Mouse (Mus musculus): ENCODE measurements around the gene Asphd2. TPM values are rescaled to one million over a fixed set of nuclear protein-coding genes. Genes with fewer than 3 reads are reported as not detected.

Gene Asphd2
- total RNA-seq, 2 experiments from 2014 or later = 0.36 to 0.56 TPM

- no peak for DNase-seq
Observed at GRCm38 (mm10) chr5:112391002-112391401, 3.7 kb downstream of the Asphd2 start.

DNA sequence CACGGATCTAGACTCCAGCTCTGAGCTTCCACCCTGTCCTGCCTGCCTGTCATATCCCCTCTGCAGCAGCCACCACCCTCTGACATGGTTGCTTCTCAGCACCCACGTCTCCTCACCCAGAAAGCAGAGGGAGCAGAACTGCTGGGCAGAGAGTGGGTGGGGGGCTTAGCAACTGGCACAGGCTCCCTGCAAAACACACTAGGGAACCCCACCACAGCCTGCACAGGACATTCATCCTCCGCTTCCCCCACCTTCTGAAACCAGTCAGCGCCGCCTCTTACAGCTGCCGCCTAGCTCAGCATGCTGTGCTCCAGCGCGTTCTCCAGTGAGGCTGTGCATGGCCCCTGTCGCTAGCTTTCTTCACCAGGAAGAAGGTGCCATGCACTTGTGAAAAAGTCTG, 5.3 kb downstream of the Asphd2 start:
- DNase-seq = no peak

GRCm38 (mm10) chr5:112385973-112386372, 8.7 kb downstream of the Asphd2 start:
- no peak for DNase-seq

- no peak for DNase-seq
Observed at GRCm38 (mm10) chr5:112384805-112385472, 9.7 kb downstream of the Asphd2 start.

GRCm38 (mm10) chr5:112382641-112383330, 11.9 kb downstream of the Asphd2 start:
- peak; percentile 70 for DNase-seq

DNA sequence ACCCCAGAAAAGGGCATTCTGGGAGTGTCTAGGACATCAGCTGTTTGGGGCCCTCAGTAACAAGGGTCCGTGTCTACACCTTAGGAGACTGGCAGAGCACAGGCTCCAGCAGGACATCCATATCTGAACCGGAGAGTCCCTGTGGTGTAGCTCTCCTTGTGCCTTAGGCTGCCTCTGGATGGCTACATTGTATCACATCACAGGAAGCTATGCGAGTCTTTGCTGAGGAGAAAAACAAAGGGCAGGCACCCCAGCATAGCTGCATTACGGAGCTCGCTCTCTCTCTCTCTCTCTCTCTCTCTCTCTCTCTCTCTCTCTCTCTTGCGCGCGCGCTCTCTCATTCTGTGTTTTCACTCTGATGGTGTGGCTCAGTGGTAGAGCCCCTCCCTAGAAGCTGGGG, 12.6 kb downstream of the Asphd2 start:
- no peak for DNase-seq

- DNase-seq = no peak
Observed at GRCm38 (mm10) chr5:112381154-112381553, 13.5 kb downstream of the Asphd2 start.

DNA sequence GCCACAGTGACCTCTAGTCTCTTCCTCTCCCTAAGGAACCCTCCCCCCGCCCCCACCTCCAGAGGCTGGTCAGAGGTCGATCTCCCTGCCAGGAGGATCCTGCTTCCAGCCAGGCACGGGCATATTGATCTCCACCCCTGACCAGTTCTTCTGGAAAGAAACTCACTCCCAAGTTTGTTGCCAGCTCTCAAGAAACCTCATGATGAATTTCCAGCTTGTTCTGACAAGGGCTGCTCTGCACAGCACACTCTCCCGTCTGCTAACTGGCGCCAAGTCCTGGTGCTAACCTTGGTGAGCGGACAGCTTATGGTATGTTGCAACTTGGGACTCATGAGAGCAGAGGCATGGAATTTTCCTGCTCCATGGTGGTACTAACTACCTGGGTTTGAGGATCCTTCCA, 15.9 kb downstream of the Asphd2 start:
- DNase-seq = no peak

DNA sequence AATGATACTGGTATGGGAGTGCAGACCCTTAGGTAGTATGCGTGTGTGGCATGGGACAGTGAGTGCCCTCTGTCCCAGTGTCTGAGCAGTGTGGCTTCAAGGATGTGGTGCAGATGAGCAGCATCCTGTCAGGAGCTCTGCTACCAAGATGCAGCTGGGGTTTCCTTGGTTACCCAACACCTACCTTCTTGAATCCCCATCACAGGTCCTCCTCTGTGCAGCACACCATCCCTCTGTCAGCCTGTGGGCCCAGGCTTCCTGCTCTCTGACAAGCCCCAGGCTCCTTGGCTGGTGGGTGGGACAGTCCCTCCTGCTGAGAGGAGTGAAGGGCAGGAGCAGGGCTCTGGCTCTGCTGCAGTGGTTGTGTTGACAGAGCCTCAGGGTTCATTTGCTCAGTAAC, 17.3 kb downstream of the Asphd2 start:
- no peak for DNase-seq

DNA sequence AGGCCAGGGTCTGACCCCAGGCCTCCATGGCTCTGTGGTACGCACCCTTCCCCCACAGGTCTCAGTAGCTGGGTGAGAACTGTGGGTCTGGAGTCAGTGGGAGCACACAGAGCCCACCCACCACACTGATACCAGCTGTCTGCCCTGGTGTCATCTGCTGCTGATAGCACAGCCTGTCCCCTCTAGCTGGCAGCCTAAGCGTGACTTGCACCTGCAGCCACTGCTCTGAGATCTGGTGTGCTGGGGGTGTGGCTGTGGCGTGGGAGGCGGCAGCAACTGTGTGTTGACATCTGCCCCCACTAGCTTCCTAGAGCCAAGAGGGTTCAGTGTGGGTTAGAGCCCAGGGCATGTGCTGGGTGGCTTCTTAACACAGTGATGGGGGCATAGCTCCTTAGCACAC, 18.6 kb downstream of the Asphd2 start:
- DNase-seq = no peak

- DNase-seq = no peak
Observed at GRCm38 (mm10) chr5:112371933-112372332, 22.7 kb downstream of the Asphd2 start.

DNA sequence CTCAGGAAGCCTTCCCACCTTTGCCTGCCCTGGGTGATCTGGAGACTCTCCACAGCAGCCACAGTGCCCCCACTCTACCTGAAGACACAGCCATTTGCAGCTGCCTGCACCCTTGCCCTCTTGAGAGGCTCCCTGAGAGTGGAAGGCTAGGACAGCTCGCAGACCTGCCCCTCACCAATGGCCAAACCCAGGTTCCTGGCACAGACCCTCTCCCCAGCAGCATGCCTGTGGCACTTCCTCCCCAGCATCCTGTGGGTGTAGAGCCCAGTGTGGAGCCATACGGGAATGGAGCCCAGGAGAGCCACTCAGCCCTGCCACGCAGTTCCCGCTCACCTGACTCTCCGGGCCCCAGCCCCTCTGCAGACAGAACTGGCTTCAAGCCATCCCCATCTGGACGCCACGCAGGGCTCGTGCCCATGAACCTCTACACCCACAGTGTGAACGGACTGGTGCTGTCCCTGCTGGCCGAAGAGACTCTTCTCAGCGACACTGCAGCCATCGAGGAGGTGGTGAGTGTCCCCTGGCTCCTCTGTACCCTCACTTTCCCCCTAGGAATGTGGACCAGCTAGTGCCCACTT, 24.3 kb downstream of the Asphd2 start:
- no peak for DNase-seq

DNA sequence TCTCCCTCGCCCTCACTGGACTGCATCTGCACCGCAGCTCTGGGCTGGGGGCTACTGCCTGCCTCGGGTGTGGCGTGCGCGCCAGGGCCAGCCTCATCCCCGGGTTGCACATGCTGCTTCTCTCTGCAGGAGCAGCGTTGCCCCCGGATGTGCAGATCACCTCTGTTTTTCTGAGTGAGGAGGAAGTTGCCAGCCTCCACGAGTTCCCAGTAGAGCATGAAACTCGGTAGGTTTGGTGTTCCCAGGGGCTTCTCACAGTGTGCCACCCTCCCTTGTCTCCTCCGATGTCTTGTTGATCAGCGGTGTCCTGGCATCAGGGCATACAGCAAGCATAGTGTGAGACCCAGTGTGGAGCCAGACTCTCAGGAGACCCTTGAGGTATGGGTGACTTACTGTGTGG, 25.3 kb downstream of the Asphd2 start:
- no peak for DNase-seq

GRCm38 (mm10) chr5:112368666-112369065, 26.0 kb downstream of the Asphd2 start:
- DNase-seq = no peak

GRCm38 (mm10) chr5:112367929-112368328, 26.7 kb downstream of the Asphd2 start:
- DNase-seq = no peak

- DNase-seq = no peak
Observed at GRCm38 (mm10) chr5:112367338-112367737, 27.3 kb downstream of the Asphd2 start.

- DNase-seq = no peak
Observed at GRCm38 (mm10) chr5:112366879-112367278, 27.8 kb downstream of the Asphd2 start.

GRCm38 (mm10) chr5:112364184-112364797, 30.4 kb downstream of the Asphd2 start:
- no peak for DNase-seq

GRCm38 (mm10) chr5:112360077-112360476, 34.6 kb downstream of the Asphd2 start:
- DNase-seq = no peak

DNA sequence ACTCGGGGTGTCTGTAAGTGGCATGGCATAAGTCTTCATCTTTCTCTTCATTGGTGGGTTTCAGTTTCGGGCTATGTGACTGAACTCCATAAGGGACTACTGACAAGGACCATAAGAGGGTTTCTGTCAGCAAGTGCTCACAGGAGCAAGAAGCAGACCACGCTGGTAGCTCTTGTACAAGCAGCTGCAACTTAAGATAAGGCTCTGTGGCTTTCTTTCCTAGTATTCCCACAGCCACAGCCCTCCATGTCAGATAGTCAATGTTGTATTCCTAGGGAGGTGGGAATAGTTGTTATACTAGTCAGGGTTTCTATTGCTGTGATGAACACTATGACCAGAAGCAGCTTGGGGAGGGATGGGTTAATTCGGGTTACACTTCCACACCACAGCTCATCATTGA, 35.1 kb downstream of the Asphd2 start:
- no peak for DNase-seq

GRCm38 (mm10) chr5:112356322-112356721, 38.3 kb downstream of the Asphd2 start:
- no peak for DNase-seq

GRCm38 (mm10) chr5:112355910-112356309, 38.8 kb downstream of the Asphd2 start, which contains the start of gene Gm6583:
TSS of gene Gm6583 (minus strand) at chr5:112356033.
- no peak for DNase-seq

DNA sequence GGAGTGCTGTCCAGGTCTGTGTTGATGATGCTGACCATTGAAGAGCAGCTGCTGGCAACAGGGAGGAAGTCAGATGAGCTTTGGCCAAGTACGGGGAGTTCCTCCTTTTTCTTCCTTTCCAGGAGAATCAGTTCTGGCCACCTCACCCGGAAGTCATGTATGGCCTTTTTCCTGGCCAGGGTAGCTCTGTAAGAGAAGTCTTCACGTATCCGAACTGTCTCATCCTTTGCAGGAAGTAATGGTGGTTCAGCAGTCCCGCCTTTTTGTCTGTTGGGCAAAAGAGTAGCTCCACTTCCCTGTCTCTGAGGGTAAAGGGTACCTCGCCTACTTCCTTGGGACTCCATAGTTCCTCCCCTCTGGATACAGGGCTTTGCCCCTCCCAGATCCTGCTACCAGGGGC, 39.2 kb downstream of the Asphd2 start:
- DNase-seq = no peak

All from gastrocnemius, postnatal 25 days (tissue).